Mouse (Mus musculus): Measurements from ENCODE around the gene Vmn1r86.

- no peak for TF ChIP-seq CTCF (IDR thresholded peaks at IDR 0.05; ENCODE audit: low read depth, low read length)
- no peak for TF ChIP-seq POLR2A (IDR thresholded peaks at IDR 0.05; ENCODE audit: extremely low read depth, insufficient read depth, low read length)
Observed at GRCm38 (mm10) chr7:13159268-13159667, 39.6 kb upstream of the Vmn1r86 start, which contains the start of gene Vmn1r88.

Data from liver, adult 2 months (tissue).